Mouse (Mus musculus) CH12.LX (cell line): ENCODE results near the gene Babam2.

Experiments used
- CHD2 ChIP-seq: IDR thresholded peaks from 2 replicates; pipeline ENCODE4 v1.6.1; 2011; ENCODE audit warnings: low read length, improper control_type of control experiment
- CTCF ChIP-seq, 2 experiments: IDR thresholded peaks in 1 of 2; conservative IDR thresholded peaks in 1 of 2; 2 replicates each; pipeline ENCODE4 v1.5.1; 2011 to 2012; ENCODE audit warnings: low read depth in 2 of 2, low read length in 2 of 2, improper control_type of control experiment in 1 of 2, inconsistent platforms in 1 of 2, mild to moderate bottlenecking in 1 of 2, moderate library complexity in 1 of 2
- KAT2A ChIP-seq: IDR thresholded peaks from 2 replicates; pipeline ENCODE4 v1.6.1; 2012; ENCODE audit warnings: low read length, improper control_type of control experiment, inconsistent platforms; ENCODE audit not compliant: insufficient replicate concordance
- POLR2A ChIP-seq: IDR thresholded peaks from 2 replicates; pipeline ENCODE4 v1.6.1; 2011; ENCODE audit warnings: low read depth, mild to moderate bottlenecking, improper control_type of control experiment, low read length
- POLR2AphosphoS2 ChIP-seq: IDR thresholded peaks from 2 replicates; pipeline ENCODE4 v1.6.1; 2011; ENCODE audit warnings: low read depth, low read length, improper control_type of control experiment
- USF1 ChIP-seq: IDR thresholded peaks from 2 replicates; pipeline ENCODE4 v1.6.1; 2014; ENCODE audit warnings: low read depth, mild to moderate bottlenecking, inconsistent platforms, low read length, improper control_type of control experiment
- ZKSCAN1 ChIP-seq: IDR thresholded peaks from 2 replicates; pipeline ENCODE4 v1.6.1; 2012; ENCODE audit warnings: low read depth, inconsistent platforms, low read length, improper control_type of control experiment, borderline replicate concordance

DNA sequence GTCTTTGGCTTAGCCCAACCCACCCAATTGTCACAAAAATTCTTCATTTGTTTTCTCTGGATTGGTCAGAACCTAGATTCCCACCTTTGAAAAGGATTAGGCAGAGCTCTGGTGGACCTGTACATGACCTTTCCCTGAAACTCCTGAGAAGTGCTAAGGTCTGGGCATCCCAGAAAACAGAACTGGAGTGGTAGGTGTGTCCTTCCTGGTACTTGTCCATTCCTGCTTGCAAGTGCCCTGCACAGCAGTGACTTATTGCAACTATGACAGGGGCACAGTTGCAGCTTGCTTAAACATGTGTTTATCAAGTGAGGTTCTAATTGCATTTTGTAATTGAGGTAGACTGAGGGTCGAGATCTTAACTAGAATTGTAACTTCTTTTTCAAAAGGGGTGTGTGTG lies 234.2 kb downstream of the Babam2 start:
- TF ChIP-seq ZKSCAN1, result no peak
- TF ChIP-seq CTCF (conservative IDR thresholded peaks at IDR 0.05 in 1 of 2, IDR thresholded peaks at IDR 0.05 in 1 of 2; ENCODE audit: low read depth in 2 of 2, low read length in 2 of 2), result no peak
- TF ChIP-seq POLR2AphosphoS2, result no peak
- TF ChIP-seq USF1, result no peak
- TF ChIP-seq KAT2A, result no peak
- no peak for TF ChIP-seq POLR2A
- no peak for TF ChIP-seq CHD2
